Mouse (Mus musculus) kidney, postnatal 0 days (tissue): ENCODE measurements around the gene Mecom. TPM values are rescaled to one million over a fixed set of nuclear protein-coding genes. Genes with fewer than 3 reads are reported as not detected.
A peak's percentile ranks its signal among the peaks of the same experiment; 100 is the strongest.

ENCODE experiments used
- ATAC-seq: fragments of 200-750 bp; cut with Nextera tagmentation; replicated peaks from 2 replicates; pipeline ENCODE4 v1.8.0; 2017; ENCODE audit warnings: low read depth, moderate number of reproducible peaks, moderate TSS enrichment, moderate library complexity; ENCODE audit not compliant: low FRiP score
- DNase-seq: peaks from one replicate; pipeline ENCODE4 v3.0.0-alpha.2; 2016; ENCODE audit warnings: low spot score
- H3K27ac ChIP-seq: fragments of 300-500 bp; sonication (generic); 2 replicates; pipeline ENCODE4 v1.5.1; 2014; ENCODE audit warnings: mild to moderate bottlenecking
- H3K27me3 ChIP-seq: fragments of 300-500 bp; sonication (generic); 2 replicates; pipeline ENCODE4 v1.6.1; 2014; ENCODE audit warnings: low read length, mixed read lengths; ENCODE audit not compliant: insufficient read depth
- H3K36me3 ChIP-seq: fragments of 300-500 bp; sonication (generic); 2 replicates; pipeline ENCODE4 v1.6.1; 2014; ENCODE audit warnings: low read length, mixed read lengths; ENCODE audit not compliant: insufficient read depth
- H3K4me1 ChIP-seq: fragments of 300-500 bp; sonication (generic); replicated peaks from 2 replicates; pipeline ENCODE4 v1.6.1; 2014; ENCODE audit warnings: antibody characterized with exemption, low read length, mixed read lengths; ENCODE audit not compliant: insufficient read depth
- H3K4me2 ChIP-seq: fragments of 300-500 bp; sonication (generic); 2 replicates; pipeline ENCODE4 v1.6.1; 2014; ENCODE audit warnings: mild to moderate bottlenecking, low read length, moderate library complexity, mixed read lengths
- H3K4me3 ChIP-seq: fragments of 300-500 bp; sonication (generic); replicated peaks from 2 replicates; pipeline ENCODE4 v1.5.1; 2014; ENCODE audit warnings: low read depth, low read length
- H3K9ac ChIP-seq: fragments of 300-500 bp; sonication (generic); 2 replicates; pipeline ENCODE4 v1.6.1; 2014; ENCODE audit warnings: low read depth, low read length
- H3K9me3 ChIP-seq: fragments of 300-500 bp; sonication (generic); replicated peaks from 2 replicates; pipeline ENCODE4 v1.6.1; 2016; ENCODE audit warnings: low read length, inconsistent platforms, mixed read lengths
- CTCF ChIP-seq: IDR thresholded peaks from 2 replicates; pipeline ENCODE4 v1.5.1; 2016; ENCODE audit warnings: antibody characterized with exemption, low read depth, mild to moderate bottlenecking, moderate library complexity
- WGBS: fragments of 180-500 bp; shearing (Covaris S2); extraction: QIAGEN DNeasy Blood & Tissue Kit; methylation state at CpG from one replicate; pipeline ENCODE4 v1.1.7; 2014; 5-methylcytosine and 5-hydroxymethylcytosine counted together
- polyA plus RNA-seq: library from polyadenylated mRNA; unstranded; fragments of >200 nt; fragmentation: Nextera tagmentation; extraction: Ambion mirVana; gene quantifications from 2 replicates; pipeline ENCODE4 v1.2.1, GENCODE M21; 2015

The Mecom gene
- polyA plus RNA-seq, 1 experiment from 2014 or later = 54.7 TPM

DNA sequence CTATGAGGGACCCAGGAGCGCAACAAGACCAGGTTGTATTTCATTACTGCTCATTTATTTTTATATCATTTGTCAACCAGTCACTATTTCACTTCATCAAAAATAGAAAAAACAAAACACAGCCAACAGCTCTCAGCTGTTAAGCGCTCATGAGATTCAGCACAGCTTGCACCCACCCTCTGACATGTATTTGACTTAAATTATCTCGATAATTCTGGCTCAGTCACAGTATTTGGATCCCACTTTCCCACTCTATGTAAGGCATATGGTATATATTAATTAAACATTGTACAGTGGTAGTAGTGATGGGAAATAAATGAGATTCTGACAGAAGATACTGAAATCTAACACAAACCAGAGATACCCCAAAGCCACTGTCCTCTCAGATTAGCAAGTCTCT lies 83.3 kb downstream of the Mecom start:
- 71% methylated on average over 3 of the region's 3 CpGs for WGBS
- H3K27ac ChIP-seq = no peak overlapping the region
- no peaks in the 10 kb centered on the region for H3K9me3 ChIP-seq
- no peak overlapping the region for H3K4me3 ChIP-seq
- H3K4me1 ChIP-seq = no peaks in the 10 kb centered on the region
- H3K4me2 ChIP-seq = no peak overlapping the region
- H3K27me3 ChIP-seq = no peaks in the 10 kb centered on the region
- no peak for TF ChIP-seq CTCF
- no peak for DNase-seq
- no peaks in the 10 kb centered on the region for H3K36me3 ChIP-seq
- no peak for ATAC-seq
- no peak overlapping the region for H3K9ac ChIP-seq

DNA sequence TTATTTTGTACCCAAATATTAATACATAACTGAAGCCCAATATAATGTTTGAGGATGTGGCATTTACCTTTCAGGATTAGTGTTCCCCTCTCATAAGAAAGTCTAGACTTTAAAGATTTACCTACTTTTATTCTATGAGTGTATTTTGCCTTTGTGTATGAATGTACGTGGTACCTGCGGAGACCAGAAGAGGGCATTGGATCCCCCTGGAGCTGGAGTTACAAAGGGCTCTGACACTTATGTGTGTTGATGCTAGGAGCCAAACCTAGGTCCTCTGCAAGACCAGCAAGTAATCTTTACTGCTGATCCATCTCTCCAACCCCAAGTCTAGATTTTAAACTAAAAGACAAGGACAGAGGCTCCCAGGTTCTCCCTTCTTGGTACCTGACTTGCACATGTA lies 86.0 kb downstream of the Mecom start:
- Histone ChIP-seq H3K9me3 (no peaks in the 10 kb centered on the region), H3K4me1 (no peaks in the 10 kb centered on the region), H3K27me3 (no peaks in the 10 kb centered on the region), H3K36me3 (no peaks in the 10 kb centered on the region), H3K4me3 (no peak overlapping the region), H3K9ac (no peak overlapping the region), H3K4me2 (no peak overlapping the region), H3K27ac (no peak overlapping the region)
- TF ChIP-seq CTCF = peak; percentile 52
- WGBS = 88% methylated on average over 2 of the region's 2 CpGs
- DNase-seq = no peak
- ATAC-seq = no peak

DNA sequence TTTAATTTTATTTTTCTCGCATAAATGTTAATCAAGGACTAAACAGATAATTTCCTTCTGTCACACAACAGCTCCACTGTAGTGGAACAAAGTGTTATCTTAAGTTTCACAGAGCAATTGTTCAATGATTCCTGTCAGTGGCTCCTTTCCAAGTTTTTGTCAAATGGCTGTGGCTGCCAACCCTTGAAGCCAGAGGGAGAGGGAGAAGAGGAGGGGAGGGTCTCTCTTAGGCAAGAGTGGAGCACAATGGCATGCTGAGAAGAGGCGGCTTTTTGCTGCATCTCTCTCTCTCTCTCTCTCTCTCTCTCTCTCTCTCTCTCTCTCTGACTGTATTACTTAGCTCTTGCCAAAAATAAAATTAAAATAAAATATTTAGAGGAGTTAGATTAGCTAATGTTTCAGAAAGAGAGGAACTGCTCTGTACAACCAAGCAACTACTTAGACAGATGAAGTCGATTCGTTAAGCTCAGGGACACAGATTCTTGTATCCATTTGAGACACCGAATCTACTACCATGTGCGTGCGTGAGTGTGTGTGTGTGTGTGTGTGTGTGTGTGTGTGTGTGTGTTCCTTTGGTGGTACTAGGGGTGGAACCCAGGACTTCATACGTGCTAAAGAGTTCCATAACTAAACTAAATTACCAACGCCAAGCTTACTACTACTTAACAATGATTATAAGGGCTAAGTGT lies 86.8 kb downstream of the Mecom start:
- Histone ChIP-seq H3K9ac (no peak overlapping the region), H3K9me3 (no peaks in the 10 kb centered on the region), H3K4me1 (no peaks in the 10 kb centered on the region), H3K27ac (no peak overlapping the region), H3K36me3 (no peaks in the 10 kb centered on the region), H3K4me2 (no peak overlapping the region), H3K4me3 (no peak overlapping the region), H3K27me3 (no peaks in the 10 kb centered on the region)
- peak; percentile 63 for DNase-seq
- TF ChIP-seq CTCF = no peak
- ATAC-seq = no peak
- 81% methylated on average over 9 of the region's 9 CpGs for WGBS

DNA sequence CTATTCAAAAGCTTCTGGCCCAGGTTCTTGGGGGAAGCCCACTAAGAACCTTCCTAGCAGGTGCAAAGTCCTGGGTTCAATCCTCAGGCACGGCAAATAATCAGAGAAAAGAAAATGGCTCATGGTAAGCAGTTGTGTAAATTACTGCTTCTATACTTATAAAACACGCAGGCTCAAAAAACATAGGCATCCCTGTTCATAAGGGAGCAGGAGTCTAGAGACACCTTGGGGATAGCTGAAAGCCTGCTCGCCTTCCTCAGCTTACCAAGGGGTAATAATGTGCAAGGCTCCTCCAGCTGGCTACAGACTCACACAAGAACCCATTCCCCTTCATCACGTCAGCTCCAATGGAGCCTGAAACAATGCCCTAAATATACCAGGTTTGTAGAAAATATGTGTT lies 88.2 kb downstream of the Mecom start:
- no peaks in the 10 kb centered on the region for H3K27me3 ChIP-seq
- TF ChIP-seq CTCF = no peak
- no peaks in the 10 kb centered on the region for H3K36me3 ChIP-seq
- ATAC-seq (no peak), DNase-seq (no peak)
- no peak overlapping the region for H3K4me2 ChIP-seq
- no peak overlapping the region for H3K9ac ChIP-seq
- WGBS = 90% methylated on average over 4 of the region's 4 CpGs
- no peaks in the 10 kb centered on the region for H3K4me1 ChIP-seq
- H3K4me3 ChIP-seq = no peak overlapping the region
- no peaks in the 10 kb centered on the region for H3K9me3 ChIP-seq
- H3K27ac ChIP-seq = no peak overlapping the region

DNA sequence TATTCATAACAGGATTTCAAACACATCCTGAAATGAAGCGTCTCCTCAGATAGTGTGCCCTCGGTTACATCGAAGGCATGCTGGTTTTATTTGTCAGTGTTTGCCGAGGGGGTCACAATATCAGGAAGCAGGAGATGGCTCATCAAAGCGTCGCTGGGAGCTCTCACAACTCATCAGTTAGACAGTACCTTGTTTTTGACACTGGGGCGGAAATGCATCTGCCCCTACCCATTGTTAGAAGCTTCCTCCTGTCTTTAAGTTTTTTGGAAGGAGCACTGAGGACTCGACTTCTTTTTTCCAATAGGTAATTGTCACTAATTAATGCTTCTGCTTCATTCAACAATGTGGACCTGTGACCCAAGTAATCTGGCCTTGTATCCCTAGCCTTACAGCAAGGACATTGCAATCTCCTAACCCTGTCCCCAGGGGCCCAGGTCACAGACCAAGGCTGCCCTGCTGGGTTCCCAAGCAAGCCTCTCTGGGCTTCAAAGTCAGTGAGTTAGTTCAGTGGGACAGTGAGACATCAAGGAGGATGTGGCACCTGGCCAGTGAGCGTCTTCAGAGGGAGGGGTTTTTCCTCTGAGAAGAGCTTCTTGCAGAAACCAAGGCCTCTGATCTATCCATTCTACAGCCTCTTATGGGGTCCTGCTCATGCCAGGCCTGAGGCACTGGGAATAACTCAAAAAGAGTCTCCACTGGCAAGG lies 89.7 kb downstream of the Mecom start:
- Histone ChIP-seq H3K9ac (no peak overlapping the region), H3K4me2 (no peak overlapping the region), H3K4me3 (no peak overlapping the region), H3K4me1 (peaks cover 3% of the 10 kb centered on the region; the same call in 1 of the 2 replicates), H3K9me3 (no peaks in the 10 kb centered on the region), H3K27ac (0 out of 2 replicates have a peak overlapping the region, but pooled peaks have one; percentile 25), H3K27me3 (no peaks in the 10 kb centered on the region), H3K36me3 (no peaks in the 10 kb centered on the region)
- ATAC-seq = no peak
- DNase-seq = peak; percentile 44
- TF ChIP-seq CTCF = no peak
- WGBS = 66% methylated on average over 9 of the region's 9 CpGs

DNA sequence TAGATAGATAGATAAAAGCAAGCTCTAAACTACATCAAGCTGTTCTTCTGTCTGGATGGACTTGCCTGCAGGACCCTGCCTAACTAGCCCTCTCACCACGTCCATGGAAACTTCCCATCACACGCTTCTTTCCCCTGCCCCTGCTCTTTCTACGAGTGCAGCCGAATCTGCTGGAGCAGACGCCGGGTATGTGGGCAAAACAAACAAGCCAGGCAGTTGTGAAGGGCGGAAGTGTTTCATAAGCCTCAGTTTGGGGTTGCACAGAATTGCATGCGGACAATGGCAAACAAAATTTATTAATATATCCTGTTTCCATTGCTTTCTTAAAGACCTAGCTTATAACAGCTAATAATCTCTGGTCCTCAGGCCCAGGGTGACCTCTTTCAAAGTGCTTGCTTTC lies 91.9 kb downstream of the Mecom start:
- Histone ChIP-seq H3K27me3 (no peaks in the 10 kb centered on the region), H3K4me3 (no peak overlapping the region), H3K9ac (no peak overlapping the region), H3K9me3 (no peaks in the 10 kb centered on the region), H3K4me1 (peaks cover 8% of the 10 kb centered on the region), H3K4me2 (no peak overlapping the region), H3K27ac (no peak overlapping the region), H3K36me3 (no peaks in the 10 kb centered on the region)
- no peak for TF ChIP-seq CTCF
- 61% methylated on average over 8 of the region's 8 CpGs for WGBS
- DNase-seq (no peak), ATAC-seq (no peak)
